Mouse (Mus musculus): ENCODE data around the gene Zfp799.
A peak's percentile ranks its signal among the peaks of the same experiment; 100 is the strongest.

The Zfp799 gene

DNA sequence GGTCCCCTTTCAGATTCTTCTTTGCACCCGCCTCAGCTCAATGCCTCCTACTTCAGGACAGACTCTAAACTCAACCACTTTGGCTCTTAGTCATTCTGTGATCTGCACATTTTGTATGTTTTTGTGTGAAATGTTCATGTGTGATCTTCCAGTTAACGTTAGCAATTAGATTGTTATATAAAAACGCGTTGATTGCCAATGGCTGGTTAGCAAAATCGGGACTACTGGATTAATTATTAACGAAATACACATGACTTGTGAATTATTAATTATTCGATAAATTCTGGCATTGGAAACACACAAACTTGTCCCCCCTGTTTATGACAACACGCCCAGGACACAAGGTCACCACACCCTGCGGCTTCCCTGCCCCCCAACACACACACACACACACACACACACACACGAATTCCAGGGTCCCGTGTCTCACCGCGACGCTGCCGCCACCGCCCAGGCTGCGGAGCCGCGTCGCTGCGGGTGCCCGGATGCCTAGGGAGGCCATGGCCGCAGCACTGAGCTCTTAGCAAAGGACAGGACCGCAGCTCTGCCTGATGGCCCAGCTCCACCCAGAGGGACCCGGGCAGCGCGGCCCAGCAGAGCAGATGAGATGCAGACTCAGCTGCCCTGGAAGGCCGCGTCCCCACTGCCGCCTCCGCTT is 42.5 kb downstream of the Zfp799 start:
- no peak for DNase-seq (ENCODE audit: low spot score)

DNA sequence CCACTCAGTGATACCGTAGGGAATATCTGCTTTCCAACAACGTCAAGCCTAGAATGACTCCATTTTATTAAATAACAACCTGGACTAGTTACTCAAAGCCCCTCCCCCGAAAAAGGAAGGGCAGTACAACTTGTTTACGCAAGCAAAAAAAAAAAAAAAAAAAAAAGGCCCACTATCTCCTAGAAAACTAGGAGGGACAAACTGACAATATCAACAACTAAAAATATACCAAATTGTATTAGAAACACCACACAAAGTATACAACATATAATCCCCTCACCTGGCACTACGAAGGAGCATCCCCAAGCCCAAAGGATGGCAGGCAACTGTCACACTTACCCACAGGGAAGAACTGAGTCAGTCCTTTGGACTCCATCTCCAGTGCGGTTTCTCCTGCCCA is 43.1 kb downstream of the Zfp799 start:
- no peak for DNase-seq (ENCODE audit: low spot score)

DNA sequence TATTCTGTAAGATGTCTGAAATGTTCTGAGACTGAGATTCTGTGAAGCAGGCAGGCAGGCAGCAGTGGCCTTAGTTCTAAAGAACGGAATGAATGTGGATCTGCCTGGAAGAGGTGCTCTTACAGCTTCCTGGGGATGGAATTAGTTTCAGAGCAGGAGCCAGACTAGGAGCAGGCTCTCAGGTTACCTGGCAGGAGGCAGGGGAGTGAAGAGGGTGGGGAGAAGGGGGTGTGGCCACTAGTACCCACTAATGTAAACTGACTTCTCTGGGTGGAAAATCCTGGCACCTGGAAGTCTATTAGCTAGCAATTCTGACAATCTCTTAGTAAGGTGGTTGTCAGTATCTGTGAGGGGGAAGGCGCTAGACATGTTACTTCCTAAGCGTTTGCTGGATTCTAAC is 44.4 kb downstream of the Zfp799 start:
- DNase-seq (ENCODE audit: low spot score), result no peak

DNA sequence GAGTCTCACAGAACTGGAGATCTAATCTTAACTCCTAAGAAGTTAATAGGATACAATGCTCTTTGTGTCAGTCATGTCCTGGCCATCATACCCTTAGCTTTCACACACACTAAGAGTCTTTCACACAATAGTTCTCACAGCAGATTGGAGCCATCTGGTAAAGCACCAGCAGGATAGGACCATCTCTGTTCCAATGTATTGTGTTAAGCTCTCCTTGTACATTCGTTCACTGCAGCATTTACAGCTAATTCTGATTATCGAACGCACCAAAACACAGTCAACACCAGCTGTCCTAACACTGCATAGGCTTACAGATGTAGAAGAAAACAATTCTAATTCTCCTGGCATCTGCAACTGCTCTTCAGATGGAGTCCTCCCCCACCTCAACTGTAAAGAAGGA is 52.5 kb downstream of the Zfp799 start:
- DNase-seq (ENCODE audit: low spot score), result peak; percentile 30

DNA sequence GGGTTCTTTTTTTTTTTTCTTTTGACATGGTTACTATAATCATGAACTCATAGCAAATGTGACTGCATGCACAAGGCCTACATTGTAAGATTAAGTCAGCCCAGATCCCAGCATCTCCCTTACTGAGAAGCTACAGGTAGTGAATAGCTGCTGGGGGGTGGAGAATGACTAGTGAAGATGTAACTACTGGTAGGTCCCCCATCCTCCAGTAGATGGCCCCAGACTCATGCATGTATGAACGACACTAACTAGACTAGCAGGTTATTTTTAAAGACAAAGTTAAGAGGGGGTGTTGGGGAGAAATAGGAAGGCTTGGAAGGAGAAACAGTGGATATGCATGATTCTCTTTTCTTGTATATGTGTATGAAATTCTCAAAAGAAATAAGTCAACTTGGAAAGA is 58.8 kb downstream of the Zfp799 start:
- DNase-seq (ENCODE audit: low spot score), result no peak

DNA sequence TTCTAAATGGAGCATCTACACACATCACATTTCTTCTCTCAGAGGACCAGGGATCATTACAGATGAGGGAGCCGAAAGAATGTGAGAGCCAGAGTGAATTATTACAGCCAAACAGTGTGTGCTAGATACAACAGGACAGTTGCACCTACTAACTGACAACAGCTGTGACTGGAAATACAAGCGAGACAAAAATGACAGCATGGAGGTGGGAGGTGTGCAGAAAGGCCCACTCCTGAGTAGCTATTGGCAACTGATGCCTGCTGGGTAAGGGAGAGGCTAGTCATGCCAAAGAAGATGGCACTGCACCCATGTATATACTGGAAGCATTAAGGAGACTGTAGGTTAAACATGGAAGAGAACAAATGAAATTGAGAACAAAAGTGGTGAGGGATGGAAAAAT is 63.6 kb downstream of the Zfp799 start:
- DNase-seq (ENCODE audit: low spot score), result no peak

Measured in layer of hippocampus, adult 9-10 months (tissue).